Comparison of ENCODE assay signal across 11 mouse cellular contexts in genomic region chr11:68656887-68657685, GRCm38 (mm10). TPM values are rescaled to one million over a fixed set of nuclear protein-coding genes. Genes with fewer than 3 reads are reported as not detected.
DNase-seq lines count a peak whose midpoint lies in the region; ATAC-seq and TF ChIP-seq lines count a peak whose summit lies in the region.
"Had no signal": no experiment of that assay in that cellular context is flagged by ENCODE, and none has a peak within 500 bp of the region (broad histone marks: within the 10 kb centered on the region; RNA-seq: fewer than 3 reads in every experiment).

No protein-coding gene starts in this region.

- TF ChIP-seq CTCF in kidney, postnatal 0 days (IDR thresholded peaks at IDR 0.05; ENCODE audit: low read depth), result no peak

- no peak overlapping the region for H3K9ac ChIP-seq in embryonic facial prominence, embryonic 11.5 days (replicated peaks; ENCODE audit: low read length)
- no peak overlapping the region for H3K9ac ChIP-seq in kidney, postnatal 0 days (ENCODE audit: low read depth, low read length)
- H3K9ac ChIP-seq in intestine, embryonic 16.5 days (ENCODE audit: low read depth, low read length), result no peak overlapping the region
- H3K9ac ChIP-seq in stomach, embryonic 14.5 days (replicated peaks; ENCODE audit: low read depth, low read length), result no peak overlapping the region
- H3K9ac ChIP-seq: hindbrain, embryonic 13.5 days had no signal

- H3K4me2 ChIP-seq in embryonic facial prominence, embryonic 11.5 days (ENCODE audit: low read depth, low read length), result no peak overlapping the region
- no peak overlapping the region for H3K4me2 ChIP-seq in kidney, postnatal 0 days (ENCODE audit: low read length)
- no peak overlapping the region for H3K4me2 ChIP-seq in intestine, embryonic 16.5 days (ENCODE audit: low read depth, low read length)
- H3K4me2 ChIP-seq in stomach, embryonic 14.5 days (replicated peaks; ENCODE audit: low read depth, low read length), result no peak overlapping the region
- H3K4me2 ChIP-seq: hindbrain, embryonic 13.5 days had no signal

- H3K4me3 ChIP-seq in embryonic facial prominence, embryonic 11.5 days (ENCODE audit: low read depth, low read length), result no peak overlapping the region
- H3K4me3 ChIP-seq in embryonic facial prominence, embryonic 10.5 days, result no peak overlapping the region
- H3K4me3 ChIP-seq in kidney, postnatal 0 days (replicated peaks; ENCODE audit: low read depth, low read length), result no peak overlapping the region
- no peak overlapping the region for H3K4me3 ChIP-seq in intestine, embryonic 16.5 days (ENCODE audit: low read length)
- H3K4me3 ChIP-seq in stomach, embryonic 14.5 days (ENCODE audit: low read depth, low read length), result no peak overlapping the region
- H3K4me3 ChIP-seq: erythroblast, embryonic 14.5 days; hindbrain, embryonic 13.5 days had no signal

- peak; percentile 20 for DNase-seq in embryonic facial prominence, embryonic 11.5 days (ENCODE audit: low spot score)
- no peak for DNase-seq in embryonic facial prominence, embryonic 10.5 days (ENCODE audit: low spot score)
- peak; percentile 26 for DNase-seq in kidney, postnatal 0 days (ENCODE audit: low spot score)
- DNase-seq in kidney, postnatal 4 days, result no peak
- no peak for DNase-seq in gastrocnemius, postnatal 36 days
- no peak for DNase-seq in urinary bladder, postnatal 4 days (ENCODE audit: low spot score in 2 of 2)
- DNase-seq: thymus, postnatal 14 days had no signal

- H3K36me3 ChIP-seq in embryonic facial prominence, embryonic 11.5 days (replicated peaks; ENCODE audit: control insufficient read depth, insufficient read depth, low read depth, low read length), result no peaks in the 10 kb centered on the region
- no peaks in the 10 kb centered on the region for H3K36me3 ChIP-seq in embryonic facial prominence, embryonic 10.5 days (replicated peaks)
- H3K36me3 ChIP-seq in kidney, postnatal 0 days (ENCODE audit: insufficient read depth, low read length), result no peaks in the 10 kb centered on the region
- no peaks in the 10 kb centered on the region for H3K36me3 ChIP-seq in intestine, embryonic 16.5 days (ENCODE audit: control insufficient read depth, insufficient read depth, low read length)
- H3K36me3 ChIP-seq in stomach, embryonic 14.5 days (ENCODE audit: control insufficient read depth, insufficient read depth, low read length), result no peaks in the 10 kb centered on the region
- H3K36me3 ChIP-seq: hindbrain, embryonic 13.5 days had no signal

- no peaks in the 10 kb centered on the region for H3K9me3 ChIP-seq in embryonic facial prominence, embryonic 11.5 days (replicated peaks; ENCODE audit: control insufficient read depth, low read length)
- H3K9me3 ChIP-seq in embryonic facial prominence, embryonic 10.5 days, result no peaks in the 10 kb centered on the region
- no peaks in the 10 kb centered on the region for H3K9me3 ChIP-seq in kidney, postnatal 0 days (replicated peaks; ENCODE audit: low read length)
- H3K9me3 ChIP-seq in intestine, embryonic 16.5 days (ENCODE audit: control insufficient read depth, low read length), result no peaks in the 10 kb centered on the region
- no peaks in the 10 kb centered on the region for H3K9me3 ChIP-seq in stomach, embryonic 14.5 days (ENCODE audit: control insufficient read depth, low read depth, low read length)
- H3K9me3 ChIP-seq: hindbrain, embryonic 13.5 days had no signal

- no peaks in the 10 kb centered on the region for H3K4me1 ChIP-seq in embryonic facial prominence, embryonic 11.5 days (ENCODE audit: control insufficient read depth, insufficient read depth, low read length)
- H3K4me1 ChIP-seq in embryonic facial prominence, embryonic 10.5 days, result peaks cover 25% of the 10 kb centered on the region
- peaks cover 8% of the 10 kb centered on the region; the same call in 1 of the 2 replicates for H3K4me1 ChIP-seq in kidney, postnatal 0 days (replicated peaks; ENCODE audit: insufficient read depth, low read length)
- H3K4me1 ChIP-seq in intestine, embryonic 16.5 days (ENCODE audit: control insufficient read depth, insufficient read depth, low read length), result peaks cover 8% of the 10 kb centered on the region
- H3K4me1 ChIP-seq in stomach, embryonic 14.5 days (ENCODE audit: control insufficient read depth, insufficient read depth, low read length), result peaks cover 20% of the 10 kb centered on the region; the same call in 1 of the 2 replicates
- H3K4me1 ChIP-seq: hindbrain, embryonic 13.5 days had no signal

- no peak for ATAC-seq in embryonic facial prominence, embryonic 11.5 days (replicated peaks; ENCODE audit: insufficient number of reproducible peaks, low FRiP score, low TSS enrichment, low read depth)
- ATAC-seq in kidney, postnatal 0 days (replicated peaks; ENCODE audit: low FRiP score, low read depth), result no peak
- ATAC-seq in intestine, embryonic 16.5 days, result peak; percentile 72
- peak; percentile 42; the same call in 1 of the 2 replicates for ATAC-seq in stomach, embryonic 14.5 days (ENCODE audit: insufficient number of reproducible peaks, insufficient read depth, low FRiP score, low read depth)

- H3K27ac ChIP-seq in embryonic facial prominence, embryonic 11.5 days (replicated peaks; ENCODE audit: low read depth, low read length), result no peak overlapping the region
- no peak overlapping the region for H3K27ac ChIP-seq in embryonic facial prominence, embryonic 10.5 days (replicated peaks)
- peak overlapping the region; percentile 70 for H3K27ac ChIP-seq in kidney, postnatal 0 days
- peak overlapping the region; percentile 69 for H3K27ac ChIP-seq in intestine, embryonic 16.5 days (ENCODE audit: low read length)
- H3K27ac ChIP-seq in stomach, embryonic 14.5 days (ENCODE audit: low read length), result peak overlapping the region; percentile 86
- H3K27ac ChIP-seq: hindbrain, embryonic 13.5 days had no signal

- intact Hi-C loops in gastrocnemius, postnatal 36 days (cut with DNase I), result no loop called here

- 52% methylated on average over 6 of the region's 6 CpGs for WGBS in embryonic facial prominence, embryonic 11.5 days
- 49% methylated on average over 6 of the region's 6 CpGs for WGBS in embryonic facial prominence, embryonic 10.5 days
- 42% methylated on average over 6 of the region's 6 CpGs for WGBS in kidney, postnatal 0 days
- 38% methylated on average over 6 of the region's 6 CpGs for WGBS in intestine, embryonic 16.5 days
- WGBS in stomach, embryonic 14.5 days, result 21% methylated on average over 6 of the region's 6 CpGs

- no peaks in the 10 kb centered on the region for H3K27me3 ChIP-seq in embryonic facial prominence, embryonic 11.5 days (ENCODE audit: control insufficient read depth, insufficient read depth, low read length)
- no peaks in the 10 kb centered on the region for H3K27me3 ChIP-seq in embryonic facial prominence, embryonic 10.5 days (replicated peaks; ENCODE audit: low read depth, poor library complexity, severe bottlenecking)
- H3K27me3 ChIP-seq in kidney, postnatal 0 days (ENCODE audit: insufficient read depth, low read length), result no peaks in the 10 kb centered on the region
- no peaks in the 10 kb centered on the region for H3K27me3 ChIP-seq in intestine, embryonic 16.5 days (replicated peaks; ENCODE audit: control insufficient read depth, insufficient read depth, low read length)
- H3K27me3 ChIP-seq in stomach, embryonic 14.5 days (ENCODE audit: control insufficient read depth, insufficient read depth, low read length), result no peaks in the 10 kb centered on the region
- H3K27me3 ChIP-seq: hindbrain, embryonic 13.5 days had no signal

RNA-seq across cellular contexts. Expression of gene Myh10, which starts 34.3 kb away (rescaled TPM):
- polyA plus RNA-seq in embryonic facial prominence, embryonic 11.5 days (2014; fragmentation: Nextera tagmentation; extraction: Ambion mirVana), result 137 and 146 TPM in 2 replicates
- 161 and 164 TPM in 2 replicates for polyA plus RNA-seq in embryonic facial prominence, embryonic 10.5 days (2016; fragmentation: Nextera tagmentation; extraction: Ambion mirVana)
- polyA plus RNA-seq in kidney, postnatal 0 days (2015; fragmentation: Nextera tagmentation; extraction: Ambion mirVana), result 83.8 and 93.9 TPM in 2 replicates
- 49.5 and 50.1 TPM in 2 replicates for polyA plus RNA-seq in intestine, embryonic 16.5 days (2015; fragmentation: Nextera tagmentation; extraction: Ambion mirVana)
- polyA plus RNA-seq in stomach, embryonic 14.5 days (2014; fragmentation: Nextera tagmentation; extraction: Ambion mirVana), result 114 and 118 TPM in 2 replicates
- 10 to 100 TPM; 12.7 to 20.7 TPM for total RNA-seq in gastrocnemius, postnatal 36 days (2021)

Comparison
In these comparisons a context has a peak if more than half of its experiments do, and no peak if none do; other contexts are left out.
1. DNase-seq: peak in embryonic facial prominence, embryonic 11.5 days (single experiment) and kidney, postnatal 0 days (single experiment); none in embryonic facial prominence, embryonic 10.5 days (single experiment), kidney, postnatal 4 days (0 of 2), gastrocnemius, postnatal 36 days (0 of 2) and urinary bladder, postnatal 4 days (0 of 2).
2. ATAC-seq: peak in intestine, embryonic 16.5 days (single experiment) and stomach, embryonic 14.5 days (single experiment); none in embryonic facial prominence, embryonic 11.5 days (single experiment) and kidney, postnatal 0 days (single experiment).
3. H3K27ac ChIP-seq: peak in kidney, postnatal 0 days (single experiment), intestine, embryonic 16.5 days (single experiment) and stomach, embryonic 14.5 days (single experiment); none in embryonic facial prominence, embryonic 11.5 days (single experiment) and embryonic facial prominence, embryonic 10.5 days (single experiment).